Mouse (Mus musculus): Measurements from ENCODE around the gene Lrrn4cl. TPM values are rescaled to one million over a fixed set of nuclear protein-coding genes. Genes with fewer than 3 reads are reported as not detected.
"Not testable (repeated sequence)": the region's sequence is repeated elsewhere in the genome, so short reads cannot be mapped to it uniquely, and the experiment has no call there.

Gene Lrrn4cl
- polyA plus RNA-seq, 3 experiments from 2014 or later, result 0.15 TPM; not detected in 2

DNA sequence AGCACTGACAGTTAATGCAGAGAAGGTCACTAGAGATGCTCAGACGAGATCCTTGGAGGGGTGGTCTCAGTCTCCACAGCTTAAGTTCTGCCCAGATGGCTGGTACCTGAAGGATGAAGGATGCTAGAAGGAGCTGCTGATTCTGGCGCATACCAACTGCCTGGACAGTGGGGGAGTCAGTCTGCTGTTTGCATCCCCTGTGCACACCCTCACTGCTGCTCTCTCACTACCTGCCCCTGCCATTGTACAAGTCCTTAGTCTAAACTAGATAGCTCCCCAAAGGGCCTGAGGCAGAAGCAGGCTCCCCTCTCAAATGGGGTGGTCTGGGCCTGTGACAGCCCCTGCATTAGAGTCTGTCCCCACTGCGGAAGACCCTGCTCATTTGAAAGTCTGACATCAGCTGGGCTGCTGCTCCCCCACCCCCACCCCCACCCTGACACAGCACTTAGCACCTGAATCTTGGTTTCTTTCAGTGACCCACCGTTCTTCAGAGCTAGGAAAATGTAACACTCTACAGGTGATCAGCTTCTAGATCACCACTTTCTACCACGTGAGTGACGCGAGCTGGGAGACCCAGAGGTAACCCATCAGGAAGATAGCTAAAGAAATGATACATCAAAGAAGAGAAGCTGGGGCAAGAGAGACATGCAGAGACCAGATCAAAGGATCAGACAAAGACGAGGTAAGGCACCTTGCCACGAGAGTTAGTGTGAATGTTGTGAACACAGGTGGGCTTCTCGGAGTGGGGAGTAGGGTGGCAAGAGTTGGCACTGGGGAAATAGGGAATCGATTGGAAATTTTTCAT lies 11.3 kb upstream of the Lrrn4cl start, which contains the start of gene Gng3:
Gene Gng3 (minus strand): TSS at position 92 of the 805 bp plus-strand sequence.
- no peak for ATAC-seq

- ATAC-seq, result peak; percentile 35
These were observed 10.4 kb upstream of the Lrrn4cl start for GRCm38 (mm10) chr19:8839908-8840791.

- ATAC-seq, result no peak
These were observed 9.6 kb upstream of the Lrrn4cl start for GRCm38 (mm10) chr19:8841012-8841411.

- ATAC-seq, result no peak
These were observed 7.6 kb upstream of the Lrrn4cl start for GRCm38 (mm10) chr19:8842961-8843360.

- no peak for ATAC-seq
These were observed 6.0 kb upstream of the Lrrn4cl start for GRCm38 (mm10) chr19:8844371-8845129.

DNA sequence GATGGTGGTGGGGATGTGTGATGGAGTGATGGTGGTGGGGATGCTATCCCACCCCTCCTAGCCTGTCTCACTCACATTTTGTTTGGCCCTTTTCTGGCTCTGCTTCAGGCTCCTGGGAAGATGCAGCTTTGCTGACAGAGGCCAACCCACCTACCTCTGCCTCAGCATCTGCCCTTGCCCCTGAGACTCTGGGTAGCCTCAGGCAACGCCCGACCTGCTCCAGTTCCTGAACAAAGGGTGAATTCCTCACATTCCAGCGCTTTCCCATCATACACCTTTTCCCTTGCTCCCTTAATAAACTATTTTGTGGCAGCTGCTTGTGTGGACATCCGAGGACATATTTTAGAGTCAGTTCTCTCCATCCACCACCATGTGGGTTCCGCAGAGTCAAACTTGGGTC lies 2.2 kb upstream of the Lrrn4cl start:
- ATAC-seq, result no peak

DNA sequence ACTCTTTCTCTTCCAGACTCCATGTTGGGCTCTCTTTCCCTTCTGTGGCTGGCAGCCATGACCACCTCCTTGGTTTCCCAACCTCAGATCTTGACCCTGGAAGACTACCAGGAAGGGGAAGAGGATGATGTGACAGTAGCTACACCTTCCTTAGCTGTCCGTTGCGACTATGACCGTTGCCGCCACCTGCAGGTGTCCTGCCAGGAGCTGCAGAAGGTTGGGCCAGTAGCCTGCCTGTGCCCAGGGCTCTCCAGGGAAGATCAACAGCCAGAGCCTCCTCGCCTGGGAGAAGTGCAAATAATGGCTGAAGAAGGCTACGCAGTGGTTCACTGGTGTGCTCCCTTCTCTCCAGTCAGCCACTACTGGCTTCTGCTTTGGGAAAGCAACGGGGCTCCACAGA lies 1.1 kb downstream of the Lrrn4cl start:
- no peak for ATAC-seq

DNA sequence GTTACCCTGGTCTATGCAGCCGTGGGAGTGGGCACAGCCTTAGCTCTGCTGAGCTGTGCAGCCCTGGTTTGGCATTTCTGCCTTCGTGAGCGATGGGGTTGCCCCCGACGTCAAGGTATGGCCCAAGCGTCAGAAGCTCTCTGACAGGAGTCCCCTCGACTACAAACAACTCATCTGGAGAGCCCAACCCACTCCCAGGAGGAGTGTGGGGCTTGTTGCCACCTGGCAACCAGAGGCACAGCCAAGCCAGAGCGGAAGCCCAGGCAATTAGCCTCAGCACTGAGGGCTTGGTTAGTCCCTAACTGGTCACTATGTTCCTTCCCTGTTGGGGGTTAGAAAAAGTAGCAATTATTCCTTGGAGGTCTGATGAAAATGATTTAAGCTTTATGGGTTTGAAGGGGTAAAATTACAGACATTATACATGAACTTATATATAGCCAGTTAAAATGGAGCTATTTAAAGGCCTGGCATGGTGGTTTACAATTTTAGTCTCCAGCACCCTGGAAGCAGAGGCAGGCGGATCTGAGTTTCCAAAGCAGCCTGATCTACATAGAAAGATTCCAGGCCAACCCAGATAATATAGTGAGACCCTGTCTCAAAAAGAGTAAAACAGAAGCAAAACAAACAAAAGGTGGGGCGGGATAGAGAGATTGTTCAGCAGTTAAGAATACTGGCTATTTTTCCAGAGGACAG lies 1.8 kb downstream of the Lrrn4cl start:
- ATAC-seq, result no peak

DNA sequence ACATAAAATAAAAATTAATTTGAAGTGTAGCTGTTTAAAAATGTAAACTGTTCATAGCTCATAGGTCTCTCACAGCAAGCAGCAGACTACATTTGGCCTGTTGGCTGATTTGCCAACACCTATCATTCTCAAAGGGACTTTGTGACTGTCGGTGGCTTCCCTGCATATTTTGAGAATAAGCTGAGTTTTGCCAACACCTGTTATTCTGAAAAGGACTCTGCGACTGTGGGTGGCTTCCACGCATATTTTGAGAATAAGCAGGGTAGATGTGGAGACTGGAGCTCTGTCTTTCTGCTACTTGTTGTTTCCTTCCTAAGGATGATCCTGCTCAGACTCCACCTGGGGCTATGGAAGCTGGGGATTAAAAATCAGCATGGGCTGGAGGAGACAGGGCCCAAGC lies 2.5 kb downstream of the Lrrn4cl start:
- ATAC-seq, result no peak

GRCm38 (mm10) chr19:8857689-8858088 lies 7.1 kb downstream of the Lrrn4cl start:
- ATAC-seq, result no peak

GRCm38 (mm10) chr19:8859018-8859417 lies 8.4 kb downstream of the Lrrn4cl start:
- no peak for ATAC-seq

DNA sequence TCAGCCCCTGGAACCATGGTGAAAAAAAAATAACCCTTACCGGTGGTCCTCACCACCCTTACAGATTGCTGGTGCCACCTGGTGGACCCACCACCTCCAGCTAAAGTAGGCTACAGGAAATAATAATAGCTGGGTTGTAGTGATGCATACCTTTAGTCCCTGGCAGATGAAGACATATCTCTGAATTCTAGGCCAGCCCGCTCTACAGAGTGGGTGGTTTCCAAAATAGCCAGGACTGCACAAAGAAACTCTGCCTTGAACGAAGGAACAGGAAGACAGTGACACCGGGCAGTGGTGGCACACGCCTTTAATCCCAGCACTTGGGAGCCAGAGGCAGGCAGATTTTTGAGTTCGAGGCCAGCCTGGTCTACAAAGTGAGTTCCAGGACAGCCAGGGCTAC lies 13.7 kb downstream of the Lrrn4cl start:
- ATAC-seq, result no peak

DNA sequence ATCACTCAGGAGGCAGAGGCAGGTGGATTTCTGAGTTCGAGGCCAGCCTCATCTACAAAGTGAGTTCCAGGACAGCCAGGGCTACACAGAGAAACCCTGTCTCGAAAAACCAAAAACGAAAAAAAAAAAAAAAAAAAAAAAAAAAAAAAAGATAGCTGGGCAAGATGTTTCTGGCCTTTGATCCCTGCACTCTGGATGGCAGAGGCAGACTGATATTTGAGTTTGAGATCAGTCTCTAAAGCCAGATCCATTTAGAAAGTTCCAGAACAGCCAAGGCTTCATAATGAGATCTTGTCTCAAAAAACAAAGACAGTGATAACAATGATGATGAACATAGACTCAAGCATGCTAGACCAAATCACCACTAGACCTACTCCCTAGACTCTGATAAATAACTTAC lies 19.8 kb downstream of the Lrrn4cl start:
- ATAC-seq, result not testable (repeated sequence)

GRCm38 (mm10) chr19:8870838-8871237 lies 20.3 kb downstream of the Lrrn4cl start:
- ATAC-seq, result no peak

DNA sequence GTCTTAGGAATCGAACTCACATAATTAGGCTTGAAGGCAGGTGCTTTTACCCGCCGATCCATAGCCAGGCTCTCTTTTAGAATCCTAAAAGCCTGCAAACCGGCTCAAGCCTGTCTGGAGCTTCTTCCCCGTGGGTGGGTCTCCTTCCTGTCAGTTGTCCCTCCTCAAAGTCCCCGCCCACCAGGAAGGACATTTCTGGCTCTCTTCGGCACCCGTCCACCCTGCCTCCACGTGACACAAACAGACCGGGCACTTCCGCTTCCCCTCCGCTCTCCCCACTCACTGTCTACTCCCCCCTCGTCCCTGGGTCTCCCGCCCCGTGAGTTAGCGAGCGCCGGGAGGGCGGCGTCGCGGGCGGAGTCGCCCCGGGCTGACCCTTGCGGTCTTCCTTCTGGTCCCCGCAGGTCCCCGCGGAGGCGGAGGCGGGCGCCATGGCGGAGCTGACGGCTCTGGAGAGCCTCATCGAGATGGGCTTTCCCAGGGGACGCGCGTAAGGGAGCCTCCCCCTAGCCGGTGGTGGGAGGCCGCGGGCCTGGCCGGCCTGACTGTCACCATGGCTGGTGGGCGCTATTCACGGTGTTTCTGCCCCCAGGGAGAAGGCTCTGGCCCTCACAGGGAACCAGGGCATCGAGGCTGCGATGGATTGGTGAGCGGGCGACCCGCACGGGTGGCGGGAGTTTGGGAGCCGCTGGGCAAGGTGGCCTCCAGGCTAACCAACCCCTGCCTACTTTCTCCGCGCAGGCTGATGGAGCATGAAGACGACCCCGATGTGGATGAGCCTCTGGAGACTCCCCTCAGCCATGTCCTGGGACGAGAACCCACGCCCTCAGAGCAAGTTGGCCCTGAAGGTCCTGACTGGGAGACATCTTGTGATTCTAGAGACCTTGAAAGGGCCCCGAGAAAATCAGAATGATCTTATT lies 21.0 kb downstream of the Lrrn4cl start, which contains the start of gene Ubxn1:
Gene Ubxn1 (plus strand): TSS at position 230 of the 920 bp plus-strand sequence.
- peak; percentile 98 for ATAC-seq

DNA sequence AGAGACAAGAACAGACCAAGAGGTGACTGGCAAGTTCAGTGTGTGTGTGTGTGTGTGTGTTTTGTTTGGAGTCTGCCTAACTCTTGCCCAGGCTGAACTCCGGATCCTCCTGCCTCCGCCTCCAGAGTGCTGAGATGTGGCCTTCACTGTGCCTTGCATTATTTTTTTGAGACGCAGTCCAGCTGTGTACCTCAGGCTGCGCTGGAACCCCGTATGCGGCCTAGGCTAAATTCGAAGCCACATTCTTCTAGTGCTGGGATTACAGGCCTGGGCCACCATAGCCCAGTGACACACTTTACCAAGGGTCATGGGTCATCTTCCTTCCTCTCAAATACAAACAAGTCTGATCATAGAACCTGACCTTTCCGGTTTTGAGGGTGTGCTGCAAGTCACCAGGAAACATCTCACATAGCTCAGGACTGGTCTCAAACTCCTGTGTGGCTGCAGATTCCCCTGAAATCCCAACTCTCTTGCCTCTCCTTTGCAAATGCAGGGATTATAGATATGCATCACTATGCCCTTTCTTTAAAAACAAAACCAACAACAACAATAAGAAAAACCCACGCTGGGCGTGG lies 21.8 kb downstream of the Lrrn4cl start:
- no peak for ATAC-seq

DNA sequence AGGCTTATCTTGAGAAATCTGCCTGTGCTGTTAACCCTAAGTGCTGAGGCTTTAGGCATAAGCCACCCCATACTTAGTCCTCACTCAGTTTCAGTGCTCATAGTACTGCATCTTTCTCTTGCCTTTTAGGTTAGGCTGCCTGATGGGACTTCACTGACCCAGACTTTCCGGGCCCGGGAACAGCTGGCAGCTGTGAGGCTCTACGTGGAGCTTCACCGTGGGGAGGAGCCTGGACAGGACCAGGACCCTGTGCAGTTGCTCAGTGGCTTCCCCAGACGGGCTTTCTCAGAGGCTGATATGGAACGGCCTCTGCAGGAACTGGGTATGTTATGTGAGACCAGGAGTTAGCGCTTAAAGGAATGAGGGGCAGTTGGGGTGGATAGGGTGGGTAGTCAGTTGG lies 24.5 kb downstream of the Lrrn4cl start:
- ATAC-seq, result no peak

GRCm38 (mm10) chr19:8880311-8881033 lies 29.9 kb downstream of the Lrrn4cl start, which contains the start of gene Uqcc3:
Uqcc3 (minus strand) TSS chr19:8880923.
- peak; percentile 98 for ATAC-seq

DNA sequence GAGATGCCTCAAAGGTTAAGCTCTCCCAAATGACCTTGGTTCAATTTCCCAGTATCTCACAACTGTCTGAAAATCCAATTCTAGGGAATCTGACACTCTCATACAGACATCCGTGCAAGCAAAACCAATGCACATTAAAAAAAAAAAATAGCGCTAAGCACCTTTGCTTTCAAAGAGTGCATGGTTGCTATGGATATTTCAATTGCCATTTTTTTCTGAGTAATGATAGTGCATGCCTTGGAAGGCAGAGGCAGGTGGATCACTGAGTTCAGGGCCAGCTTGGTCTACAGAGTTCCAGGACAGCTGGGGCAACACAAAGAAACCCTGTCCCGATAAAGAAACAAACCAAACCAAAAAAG lies 30.4 kb downstream of the Lrrn4cl start:
- ATAC-seq, result peak; percentile 59

GRCm38 (mm10) chr19:8883616-8884015 lies 33.0 kb downstream of the Lrrn4cl start, which contains the start of the genes Lbhd1 and Gm49403:
Lbhd1 (plus strand) TSS chr19:8883732.
Gm49403 (plus strand) TSS chr19:8883930.
- ATAC-seq, result no peak
